Mouse (Mus musculus): ENCODE data around the gene Rxra. TPM values are rescaled to one million over a fixed set of nuclear protein-coding genes. Genes with fewer than 3 reads are reported as not detected.

Gene Rxra
- polyA plus RNA-seq, 1 experiment from 2014 or later: 6.9 TPM

DNA sequence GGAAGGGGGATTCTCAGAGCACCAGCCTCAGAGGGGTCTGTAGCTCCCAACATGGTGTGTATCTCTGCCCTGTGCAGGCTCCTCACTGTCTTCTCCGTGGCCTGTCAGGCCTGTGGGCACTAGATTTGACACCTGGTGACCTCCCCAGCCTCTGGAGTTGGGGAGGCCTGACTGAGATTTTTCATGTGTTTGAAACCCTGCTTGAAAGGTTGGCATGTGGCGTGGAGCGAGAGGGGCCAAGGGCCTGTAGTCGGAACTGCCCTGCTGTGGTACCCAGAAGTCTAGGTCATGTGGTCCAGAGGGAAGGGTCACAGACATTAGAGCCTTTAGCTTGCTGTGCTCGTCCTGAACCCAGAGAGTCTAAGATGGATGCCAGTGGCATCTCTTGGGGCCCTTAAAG is 60.6 kb downstream of the Rxra start:
- 88% methylated on average over 5 of the region's 5 CpGs for WGBS
- no peak overlapping the region for H3K4me2 ChIP-seq

DNA sequence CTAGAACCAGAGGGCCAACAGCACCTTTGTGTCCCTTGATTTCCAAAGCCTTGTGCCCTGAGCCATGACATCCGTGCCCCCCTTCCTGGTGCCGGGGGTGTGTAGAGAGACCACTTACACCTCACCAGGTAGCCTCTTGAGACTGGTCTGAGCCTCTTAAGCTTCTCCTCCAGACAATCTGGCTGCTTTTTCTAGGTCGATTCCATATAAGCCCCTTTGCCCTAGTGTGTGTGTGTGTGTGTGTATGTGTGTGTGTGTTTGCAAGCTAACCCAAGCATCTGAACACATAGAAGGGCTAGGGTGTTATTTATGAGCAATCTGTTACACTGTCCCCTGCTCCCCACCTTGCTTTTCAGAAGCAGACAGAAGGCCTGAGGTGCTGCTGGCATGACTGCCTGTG is 62.2 kb downstream of the Rxra start:
- ATAC-seq (ENCODE audit: low FRiP score) (no peak), DNase-seq (ENCODE audit: low spot score, missing footprints) (no peak)
- Histone ChIP-seq H3K9ac (ENCODE audit: low read length) (no peak overlapping the region; the same call in 1 of the 2 replicates), H3K4me2 (no peak overlapping the region), H3K36me3 (ENCODE audit: control insufficient read depth, insufficient read depth, low read length) (no peaks in the 10 kb centered on the region), H3K27ac (ENCODE audit: low read depth, low read length) (no peak overlapping the region), H3K9me3 (ENCODE audit: control insufficient read depth, low read length) (no peaks in the 10 kb centered on the region), H3K4me1 (ENCODE audit: control insufficient read depth, insufficient read depth, low read length) (peaks cover 25% of the 10 kb centered on the region), H3K4me3 (ENCODE audit: low read depth, low read length) (no peak overlapping the region), H3K27me3 (ENCODE audit: control insufficient read depth, insufficient read depth, low read length) (no peaks in the 10 kb centered on the region)
- 81% methylated on average over 3 of the region's 3 CpGs for WGBS

More for the DNA sequence above, 60.6 kb downstream of the Rxra start:
- no peaks in the 10 kb centered on the region for H3K27me3 ChIP-seq (ENCODE audit: control insufficient read depth, insufficient read depth, low read length)
- no peak overlapping the region for H3K9ac ChIP-seq (ENCODE audit: low read length)
- DNase-seq (ENCODE audit: low spot score, missing footprints): no peak
- peaks cover 32% of the 10 kb centered on the region for H3K4me1 ChIP-seq (ENCODE audit: control insufficient read depth, insufficient read depth, low read length)
- no peak for ATAC-seq (ENCODE audit: low FRiP score)
- no peak overlapping the region for H3K27ac ChIP-seq (ENCODE audit: low read depth, low read length)
- no peaks in the 10 kb centered on the region for H3K9me3 ChIP-seq (ENCODE audit: control insufficient read depth, low read length)
- H3K36me3 ChIP-seq (ENCODE audit: control insufficient read depth, insufficient read depth, low read length): no peaks in the 10 kb centered on the region
- H3K4me3 ChIP-seq (ENCODE audit: low read depth, low read length): no peak overlapping the region

DNA sequence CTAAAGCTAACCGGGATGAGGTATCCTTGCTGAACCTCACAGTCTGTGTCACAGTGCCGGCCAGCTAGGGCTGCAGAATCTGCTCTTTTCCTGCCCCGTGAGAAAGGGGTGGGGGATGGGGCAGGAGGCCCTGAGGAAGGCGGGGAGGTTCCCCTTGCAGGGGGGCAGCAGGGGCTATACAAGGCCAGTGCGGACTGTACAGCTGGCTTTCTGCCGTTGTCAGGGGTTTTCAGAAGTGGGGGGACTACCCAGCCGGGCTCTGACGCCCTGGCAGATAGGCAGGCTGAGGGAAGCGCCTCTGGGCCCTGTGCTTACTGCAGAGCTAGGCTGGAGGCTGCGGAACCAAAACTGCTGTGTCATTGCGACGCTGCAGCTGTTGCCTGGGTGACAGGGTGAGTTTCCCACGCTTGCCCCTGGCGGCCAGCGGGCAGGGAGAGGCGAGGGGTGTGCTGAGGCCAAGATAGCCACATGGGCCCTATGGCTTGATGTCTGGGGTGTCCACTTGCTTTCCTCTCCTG is 63.9 kb downstream of the Rxra start:
- H3K9me3 ChIP-seq (ENCODE audit: control insufficient read depth, low read length): no peaks in the 10 kb centered on the region
- peaks cover 22% of the 10 kb centered on the region for H3K4me1 ChIP-seq (ENCODE audit: control insufficient read depth, insufficient read depth, low read length)
- H3K4me3 ChIP-seq (ENCODE audit: low read depth, low read length): peak overlapping the region; percentile 5; the same call in 1 of the 2 replicates
- H3K27me3 ChIP-seq (ENCODE audit: control insufficient read depth, insufficient read depth, low read length): no peaks in the 10 kb centered on the region
- no peaks in the 10 kb centered on the region; the same call in 1 of the 2 replicates for H3K36me3 ChIP-seq (ENCODE audit: control insufficient read depth, insufficient read depth, low read length)
- DNase-seq (ENCODE audit: low spot score, missing footprints): peak; percentile 98
- peak overlapping the region; percentile 39 for H3K9ac ChIP-seq (ENCODE audit: low read length)
- ATAC-seq (ENCODE audit: low FRiP score): peak; percentile 89
- H3K4me2 ChIP-seq: peak overlapping the region; percentile 35
- WGBS: 2% methylated on average over 16 of the region's 16 CpGs
- H3K27ac ChIP-seq (ENCODE audit: low read depth, low read length): no peak overlapping the region

GRCm38 (mm10) chr2:27743177-27743576 is 66.9 kb downstream of the Rxra start:
- Histone ChIP-seq H3K4me3 (ENCODE audit: low read depth, low read length) (no peak overlapping the region), H3K27me3 (ENCODE audit: control insufficient read depth, insufficient read depth, low read length) (no peaks in the 10 kb centered on the region), H3K4me1 (ENCODE audit: control insufficient read depth, insufficient read depth, low read length) (peaks cover 35% of the 10 kb centered on the region), H3K36me3 (ENCODE audit: control insufficient read depth, insufficient read depth, low read length) (no peaks in the 10 kb centered on the region; the same call in 1 of the 2 replicates), H3K27ac (ENCODE audit: low read depth, low read length) (no peak overlapping the region), H3K9me3 (ENCODE audit: control insufficient read depth, low read length) (no peaks in the 10 kb centered on the region), H3K4me2 (no peak overlapping the region), H3K9ac (ENCODE audit: low read length) (no peak overlapping the region)
- DNase-seq (ENCODE audit: low spot score, missing footprints) (no peak), ATAC-seq (ENCODE audit: low FRiP score) (no peak)
- 82% methylated on average over 1 of the region's 1 CpGs for WGBS

GRCm38 (mm10) chr2:27743863-27744611 is 67.8 kb downstream of the Rxra start:
- H3K9ac ChIP-seq (ENCODE audit: low read length): no peak overlapping the region
- H3K27me3 ChIP-seq (ENCODE audit: control insufficient read depth, insufficient read depth, low read length): no peaks in the 10 kb centered on the region
- ATAC-seq (ENCODE audit: low FRiP score) (no peak), DNase-seq (ENCODE audit: low spot score, missing footprints) (no peak)
- no peak overlapping the region for H3K4me2 ChIP-seq
- H3K36me3 ChIP-seq (ENCODE audit: control insufficient read depth, insufficient read depth, low read length): no peaks in the 10 kb centered on the region; the same call in 1 of the 2 replicates
- H3K9me3 ChIP-seq (ENCODE audit: control insufficient read depth, low read length): no peaks in the 10 kb centered on the region
- H3K4me3 ChIP-seq (ENCODE audit: low read depth, low read length): no peak overlapping the region
- peaks cover 33% of the 10 kb centered on the region for H3K4me1 ChIP-seq (ENCODE audit: control insufficient read depth, insufficient read depth, low read length)
- WGBS: 86% methylated on average over 7 of the region's 7 CpGs
- no peak overlapping the region for H3K27ac ChIP-seq (ENCODE audit: low read depth, low read length)

DNA sequence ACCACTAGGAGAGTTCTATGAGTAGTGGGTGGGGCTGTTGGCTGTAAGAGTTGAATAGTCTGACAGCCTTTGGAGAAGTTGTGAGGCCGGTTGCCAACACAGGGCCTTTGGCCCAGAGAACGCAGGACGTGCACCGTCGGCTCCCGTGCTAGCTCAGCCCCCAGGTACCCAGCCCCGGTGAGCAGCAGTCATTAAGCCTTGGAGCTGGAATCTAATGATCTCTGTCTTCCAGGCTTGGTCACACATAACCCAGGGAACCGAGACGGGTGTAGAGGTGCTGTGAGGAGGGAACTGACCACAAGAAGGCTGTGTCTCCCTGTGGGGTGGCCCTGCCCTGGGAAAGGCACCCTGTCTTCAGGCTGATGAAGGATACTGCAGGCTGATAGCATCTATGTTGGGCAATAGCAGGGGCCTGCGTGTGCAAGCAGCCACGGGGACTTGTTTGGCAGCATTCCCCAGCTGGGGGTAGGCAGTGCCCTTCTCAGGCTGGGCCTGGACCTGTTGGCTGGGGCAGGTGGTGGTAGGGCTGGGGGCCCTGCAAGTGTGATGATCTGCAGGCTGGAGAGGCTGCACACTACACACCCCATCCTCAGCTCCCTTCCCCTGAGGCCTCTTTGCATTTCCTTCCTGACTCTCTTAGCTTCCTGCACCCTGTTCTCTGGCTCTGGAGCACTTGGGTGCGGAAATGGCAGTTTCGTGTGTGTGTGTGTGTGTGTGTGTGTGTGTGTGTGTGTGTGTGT is 68.5 kb downstream of the Rxra start:
- H3K9me3 ChIP-seq (ENCODE audit: control insufficient read depth, low read length): no peaks in the 10 kb centered on the region
- 72% methylated on average over 13 of the region's 13 CpGs for WGBS
- H3K36me3 ChIP-seq (ENCODE audit: control insufficient read depth, insufficient read depth, low read length): peaks cover 3% of the 10 kb centered on the region; the same call in 1 of the 2 replicates
- DNase-seq (ENCODE audit: low spot score, missing footprints) (no peak), ATAC-seq (ENCODE audit: low FRiP score) (no peak)
- peaks cover 26% of the 10 kb centered on the region for H3K4me1 ChIP-seq (ENCODE audit: control insufficient read depth, insufficient read depth, low read length)
- H3K9ac ChIP-seq (ENCODE audit: low read length): no peak overlapping the region
- no peaks in the 10 kb centered on the region for H3K27me3 ChIP-seq (ENCODE audit: control insufficient read depth, insufficient read depth, low read length)
- H3K27ac ChIP-seq (ENCODE audit: low read depth, low read length): no peak overlapping the region
- no peak overlapping the region for H3K4me3 ChIP-seq (ENCODE audit: low read depth, low read length)
- no peak overlapping the region for H3K4me2 ChIP-seq

DNA sequence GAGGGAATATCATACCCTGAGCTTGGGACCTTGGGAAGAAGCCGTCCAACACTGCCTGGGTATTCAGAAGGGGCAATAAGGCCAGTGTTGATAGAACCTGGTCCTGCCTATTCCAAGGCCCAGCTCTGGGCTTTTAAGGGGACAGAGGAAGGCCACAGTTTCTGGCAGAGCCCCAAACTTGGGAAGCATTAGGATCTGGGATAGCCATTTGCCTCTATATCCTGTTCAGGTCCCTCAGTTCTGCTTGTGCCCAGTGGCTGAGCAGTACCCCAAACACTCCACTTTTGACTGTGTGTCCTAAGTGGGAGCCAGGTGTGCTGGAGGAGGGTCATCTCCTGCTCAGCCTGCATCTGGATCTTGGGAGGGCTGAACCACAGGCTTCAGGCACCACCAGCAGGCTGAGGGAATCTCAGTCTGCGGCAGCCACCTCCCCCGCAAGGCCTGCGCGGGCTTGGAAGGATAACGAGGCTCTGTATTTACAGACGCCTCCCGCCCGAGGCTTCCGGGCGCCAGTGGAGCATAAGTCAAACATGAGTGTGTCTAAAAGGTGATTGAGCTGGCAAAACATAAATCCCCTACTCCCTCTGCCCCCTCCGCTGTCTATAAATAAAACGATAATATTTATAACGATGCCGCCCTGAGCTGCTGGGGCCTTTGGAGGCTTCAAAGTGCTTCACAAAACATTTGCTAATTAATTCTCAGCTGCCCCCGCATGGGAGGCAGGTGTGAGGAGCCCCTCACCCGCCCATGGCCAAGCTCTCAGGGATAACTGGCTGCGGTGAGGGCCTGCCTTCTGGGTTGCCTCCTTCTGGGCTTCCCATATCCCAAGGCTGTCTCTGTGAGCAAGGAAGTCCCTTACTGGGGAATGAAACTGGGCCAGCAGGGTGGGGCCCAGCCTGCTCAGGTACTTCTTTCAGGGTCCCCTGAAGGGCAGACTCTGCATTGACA is 69.7 kb downstream of the Rxra start:
- no peaks in the 10 kb centered on the region for H3K9me3 ChIP-seq (ENCODE audit: control insufficient read depth, low read length)
- H3K27ac ChIP-seq (ENCODE audit: low read depth, low read length): no peak overlapping the region
- peaks cover 3% of the 10 kb centered on the region; the same call in 1 of the 2 replicates for H3K36me3 ChIP-seq (ENCODE audit: control insufficient read depth, insufficient read depth, low read length)
- peaks cover 16% of the 10 kb centered on the region for H3K4me1 ChIP-seq (ENCODE audit: control insufficient read depth, insufficient read depth, low read length)
- no peak overlapping the region for H3K4me2 ChIP-seq
- DNase-seq (ENCODE audit: low spot score, missing footprints): no peak
- H3K9ac ChIP-seq (ENCODE audit: low read length): no peak overlapping the region
- 36% methylated on average over 18 of the region's 18 CpGs for WGBS
- no peaks in the 10 kb centered on the region for H3K27me3 ChIP-seq (ENCODE audit: control insufficient read depth, insufficient read depth, low read length)
- H3K4me3 ChIP-seq (ENCODE audit: low read depth, low read length): no peak overlapping the region
- ATAC-seq (ENCODE audit: low FRiP score): no peak

DNA sequence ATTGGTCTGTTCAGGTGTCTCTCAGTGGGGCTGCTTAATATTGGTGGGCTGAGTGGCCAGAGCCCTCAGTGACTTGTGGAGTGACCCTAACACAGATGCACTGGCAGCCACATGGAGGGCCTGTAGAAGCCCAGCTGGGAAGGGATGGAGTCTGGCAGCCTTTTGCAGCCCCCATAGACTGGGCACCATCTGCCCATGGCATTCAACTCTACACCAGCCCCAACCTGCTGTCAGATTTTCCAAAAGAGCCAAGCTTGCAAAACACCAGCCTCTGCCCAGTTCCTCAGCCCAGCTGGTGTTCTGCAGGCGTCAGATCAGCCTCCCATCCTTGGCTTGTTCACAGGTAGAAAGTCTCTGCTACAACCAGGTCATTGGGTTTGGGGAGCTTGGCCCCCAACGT is 70.6 kb downstream of the Rxra start:
- DNase-seq (ENCODE audit: low spot score, missing footprints) (no peak), ATAC-seq (ENCODE audit: low FRiP score) (no peak)
- H3K27ac ChIP-seq (ENCODE audit: low read depth, low read length): no peak overlapping the region
- no peaks in the 10 kb centered on the region for H3K27me3 ChIP-seq (ENCODE audit: control insufficient read depth, insufficient read depth, low read length)
- H3K4me3 ChIP-seq (ENCODE audit: low read depth, low read length): no peak overlapping the region
- H3K4me2 ChIP-seq: no peak overlapping the region
- 42% methylated on average over 2 of the region's 2 CpGs for WGBS
- peaks cover 16% of the 10 kb centered on the region for H3K4me1 ChIP-seq (ENCODE audit: control insufficient read depth, insufficient read depth, low read length)
- H3K9ac ChIP-seq (ENCODE audit: low read length): no peak overlapping the region
- H3K36me3 ChIP-seq (ENCODE audit: control insufficient read depth, insufficient read depth, low read length): peaks cover 3% of the 10 kb centered on the region; the same call in 1 of the 2 replicates
- no peaks in the 10 kb centered on the region for H3K9me3 ChIP-seq (ENCODE audit: control insufficient read depth, low read length)
